Mouse (Mus musculus): ENCODE measurements around the gene Tex36. TPM values are rescaled to one million over a fixed set of nuclear protein-coding genes. Genes with fewer than 3 reads are reported as not detected.

Tex36 gene
- polyA plus RNA-seq (2016; fragmentation: Nextera tagmentation; extraction: Ambion mirVana), result not detected in 2 replicates

DNA sequence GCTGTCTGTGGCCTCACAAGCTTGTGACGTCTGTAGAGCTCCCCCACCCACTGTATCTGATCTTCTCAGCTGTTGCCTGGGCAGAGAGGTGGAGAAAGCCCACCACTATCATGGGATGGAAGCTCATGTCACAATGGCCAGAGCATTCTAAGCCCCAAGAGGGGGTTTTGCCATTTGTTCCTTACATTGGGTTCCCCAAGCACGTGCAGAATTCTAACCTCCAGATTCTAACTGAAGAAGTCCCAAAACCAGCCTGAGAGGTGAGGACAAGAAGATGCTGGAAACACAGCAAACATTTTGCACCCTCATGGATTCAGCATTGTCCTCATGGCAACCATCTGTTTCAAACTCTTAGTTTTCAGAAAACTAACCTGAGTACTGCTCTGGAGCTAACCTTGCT is at the start of gene Tex36:
TSS of gene Tex36 (minus strand) at position 101 of the 400 bp plus-strand sequence.
- no peak for ATAC-seq (ENCODE audit: low FRiP score)
- Histone ChIP-seq H3K4me1 (no peaks in the 10 kb centered on the region), H3K27me3 (no peaks in the 10 kb centered on the region), H3K4me2 (replicated peaks) (no peak within 1 kb of the TSS), H3K36me3 (no peaks in the 10 kb centered on the region), H3K27ac (no peak within 1 kb of the TSS), H3K4me3 (no peak within 1 kb of the TSS), H3K9ac (no peak within 1 kb of the TSS), H3K9me3 (replicated peaks) (no peaks in the 10 kb centered on the region)
- 46% methylated on average over 2 of the region's 2 CpGs for WGBS

DNA sequence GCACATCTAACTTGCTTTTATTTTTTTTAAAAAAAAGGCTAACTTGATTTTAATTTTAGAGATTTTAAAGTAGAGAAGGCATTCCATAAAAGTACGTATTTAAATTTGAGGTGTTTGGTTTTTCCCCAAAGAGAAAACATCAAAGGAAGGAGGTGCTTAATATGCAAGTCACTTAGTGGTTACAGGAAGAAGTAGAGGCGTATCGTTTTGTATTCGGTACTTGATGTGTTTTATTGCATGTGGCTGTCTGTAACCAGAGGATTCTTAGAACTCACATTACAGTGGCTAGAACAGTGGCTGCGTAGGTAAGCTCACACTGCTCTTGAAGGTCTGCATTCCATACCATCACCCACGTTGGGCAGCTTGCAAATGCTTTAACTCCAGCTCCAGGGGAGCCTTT is 43.8 kb upstream of the Tex36 start:
- WGBS, result 94% methylated on average over 6 of the region's 6 CpGs
- ATAC-seq (ENCODE audit: low FRiP score), result no peak
- no peak overlapping the region for H3K4me3 ChIP-seq
- H3K4me2 ChIP-seq (replicated peaks), result no peak overlapping the region
- no peaks in the 10 kb centered on the region for H3K9me3 ChIP-seq (replicated peaks)
- no peak overlapping the region for H3K9ac ChIP-seq
- no peaks in the 10 kb centered on the region for H3K27me3 ChIP-seq
- H3K27ac ChIP-seq, result no peak overlapping the region
- H3K36me3 ChIP-seq, result peaks cover 88% of the 10 kb centered on the region
- H3K4me1 ChIP-seq, result no peaks in the 10 kb centered on the region

DNA sequence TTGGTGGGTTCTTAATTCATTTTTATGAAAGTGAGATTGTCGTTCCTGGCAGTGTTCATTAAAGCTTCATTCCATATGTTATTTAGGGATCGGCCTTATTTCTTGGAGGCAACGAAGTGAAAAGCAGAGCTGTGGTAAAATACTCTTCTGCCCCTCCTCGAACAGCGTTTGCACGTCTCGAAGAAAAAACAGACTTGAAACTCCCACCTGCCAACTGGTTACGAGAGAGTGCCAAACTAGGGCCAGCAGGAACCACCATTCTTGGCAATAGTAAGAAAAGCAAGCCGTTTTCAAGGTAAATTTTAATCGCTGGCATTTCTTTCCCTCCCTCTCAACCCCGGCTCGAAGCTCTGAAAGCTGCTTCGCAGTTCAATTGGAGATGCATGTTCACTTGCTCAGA is 36.9 kb upstream of the Tex36 start:
- H3K4me2 ChIP-seq (replicated peaks), result 0 out of 2 replicates have a peak overlapping the region, but pooled peaks have one; percentile 11
- H3K4me1 ChIP-seq, result peaks cover 11% of the 10 kb centered on the region
- no peak overlapping the region for H3K27ac ChIP-seq
- 92% methylated on average over 13 of the region's 13 CpGs for WGBS
- peaks cover 32% of the 10 kb centered on the region for H3K36me3 ChIP-seq
- H3K9ac ChIP-seq, result no peak overlapping the region
- no peaks in the 10 kb centered on the region for H3K9me3 ChIP-seq (replicated peaks)
- ATAC-seq (ENCODE audit: low FRiP score), result no peak
- H3K27me3 ChIP-seq, result no peaks in the 10 kb centered on the region
- no peak overlapping the region for H3K4me3 ChIP-seq

DNA sequence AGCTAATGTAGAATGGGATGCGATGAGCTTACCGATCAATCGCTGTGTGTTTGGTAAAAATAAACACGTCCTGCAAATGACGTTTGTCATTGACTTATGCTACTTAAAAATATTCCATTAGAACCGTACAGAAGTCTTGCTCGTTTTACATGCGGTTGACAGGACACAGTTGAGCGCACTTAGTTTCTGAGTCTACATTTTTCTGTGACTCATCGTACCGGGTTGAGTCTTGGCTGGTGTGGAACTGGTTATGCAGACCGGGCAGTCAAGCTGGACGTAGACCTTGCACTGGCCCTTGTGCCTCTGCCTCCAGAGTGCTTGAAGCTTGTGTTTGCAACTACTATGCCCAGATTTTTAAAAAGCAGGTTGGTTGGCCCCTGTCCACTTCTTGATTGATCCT is 36.3 kb upstream of the Tex36 start:
- WGBS, result 16% methylated on average over 13 of the region's 13 CpGs
- Histone ChIP-seq H3K9ac (peak overlapping the region; percentile 92), H3K27me3 (no peaks in the 10 kb centered on the region), H3K4me3 (peak overlapping the region; percentile 95), H3K4me1 (peaks cover 11% of the 10 kb centered on the region), H3K9me3 (replicated peaks) (no peaks in the 10 kb centered on the region), H3K27ac (no peak overlapping the region; the same call in 1 of the 2 replicates), H3K4me2 (replicated peaks) (peak overlapping the region; percentile 94), H3K36me3 (peaks cover 27% of the 10 kb centered on the region)
- ATAC-seq (ENCODE audit: low FRiP score), result no peak

DNA sequence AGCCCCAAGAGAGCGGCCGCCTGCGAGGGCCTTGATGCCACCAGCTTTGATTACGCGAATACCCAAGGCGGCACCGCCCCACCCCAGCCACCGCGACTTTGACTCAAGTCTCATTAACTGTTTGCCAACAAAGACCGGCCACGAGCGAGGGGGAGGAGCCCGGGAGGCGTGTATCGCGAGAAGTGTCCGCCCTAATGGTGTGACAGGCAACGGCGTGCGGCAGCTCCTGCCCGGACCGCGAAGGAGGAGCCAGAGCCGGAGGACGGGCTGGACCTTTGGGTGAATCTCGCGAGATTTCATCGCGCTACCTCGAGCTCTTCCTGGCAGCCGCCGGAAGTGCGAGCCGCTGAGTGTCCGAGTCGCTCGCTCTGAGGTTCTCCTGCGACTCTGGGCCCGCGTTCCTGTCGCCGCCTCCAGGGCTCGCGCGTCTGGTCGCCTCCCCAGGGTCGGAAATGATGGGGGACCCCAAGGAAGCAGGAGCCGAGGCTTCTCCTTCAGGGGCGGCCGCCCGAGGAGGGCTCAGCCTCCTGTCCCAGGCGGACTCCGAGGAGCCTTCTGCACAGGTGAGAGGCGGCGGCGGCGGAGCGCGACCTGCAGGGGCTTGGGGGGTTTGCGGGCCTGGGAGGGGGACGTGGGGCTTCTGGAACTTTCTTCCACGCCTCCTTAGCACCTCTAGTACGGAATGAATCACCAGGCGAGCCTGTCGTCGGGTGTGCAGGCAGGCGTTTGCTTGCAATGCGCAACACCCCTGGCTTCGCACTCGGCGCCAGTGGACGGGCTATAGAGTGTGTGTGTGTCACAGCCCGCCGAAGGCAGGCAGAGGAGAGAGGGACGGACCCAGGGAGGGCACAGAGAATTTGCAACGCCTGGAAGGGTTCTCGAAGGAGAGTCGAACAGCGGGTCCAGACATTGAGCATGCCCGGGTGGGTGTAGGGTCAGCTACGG is 35.7 kb upstream of the Tex36 start, which contains the start of gene Edrf1:
TSS of gene Edrf1 (plus strand) at position 183 of the 945 bp plus-strand sequence.
- H3K27ac ChIP-seq, result peak within 1 kb of the TSS; percentile 94
- H3K4me1 ChIP-seq, result peaks cover 11% of the 10 kb centered on the region
- peak within 1 kb of the TSS; percentile 92 for H3K9ac ChIP-seq
- H3K4me3 ChIP-seq, result peak within 1 kb of the TSS; percentile 95
- WGBS, result under 1% methylated on average over 81 of the region's 81 CpGs
- no peaks in the 10 kb centered on the region for H3K9me3 ChIP-seq (replicated peaks)
- peak within 1 kb of the TSS; percentile 94 for H3K4me2 ChIP-seq (replicated peaks)
- peak; percentile 98 for ATAC-seq (ENCODE audit: low FRiP score)
- H3K27me3 ChIP-seq, result no peaks in the 10 kb centered on the region
- peaks cover 21% of the 10 kb centered on the region for H3K36me3 ChIP-seq

DNA sequence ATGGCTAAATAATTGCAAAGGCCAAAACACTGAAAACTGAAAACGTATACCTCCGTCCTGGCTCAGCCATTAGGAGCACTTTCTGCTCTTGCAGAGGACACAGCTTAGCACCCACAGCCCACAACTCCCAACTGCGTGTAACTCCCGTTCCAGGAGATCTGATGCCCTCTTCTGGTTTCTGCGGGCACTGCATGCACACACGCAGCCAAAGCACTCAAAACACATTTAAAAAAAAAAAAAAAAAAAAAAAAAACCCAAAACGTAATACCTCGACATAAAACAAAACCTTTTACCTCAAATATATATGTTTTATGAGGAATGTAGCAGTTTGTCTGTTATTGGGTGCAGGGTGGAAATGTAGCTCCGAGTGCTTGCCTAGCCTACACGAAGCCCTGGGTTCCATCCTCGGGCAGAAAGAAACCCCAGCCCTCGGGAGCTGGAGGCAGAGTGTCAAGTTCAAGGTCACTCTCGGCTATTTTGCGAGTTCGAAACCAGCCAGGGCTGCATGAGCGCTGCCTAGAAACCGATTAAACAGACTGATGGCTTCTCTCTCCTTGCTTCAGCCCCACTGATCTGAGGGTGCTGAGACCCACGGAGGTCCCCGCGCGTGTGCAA is 34.9 kb upstream of the Tex36 start:
- Histone ChIP-seq H3K4me1 (peaks cover 11% of the 10 kb centered on the region), H3K27ac (peak overlapping the region; percentile 94), H3K4me3 (peak overlapping the region; percentile 95), H3K9ac (peak overlapping the region; percentile 79), H3K36me3 (peaks cover 13% of the 10 kb centered on the region), H3K27me3 (no peaks in the 10 kb centered on the region), H3K9me3 (replicated peaks) (no peaks in the 10 kb centered on the region), H3K4me2 (replicated peaks) (peak overlapping the region; percentile 94)
- WGBS, result 3% methylated on average over 21 of the region's 21 CpGs
- peak; percentile 56 for ATAC-seq (ENCODE audit: low FRiP score)

DNA sequence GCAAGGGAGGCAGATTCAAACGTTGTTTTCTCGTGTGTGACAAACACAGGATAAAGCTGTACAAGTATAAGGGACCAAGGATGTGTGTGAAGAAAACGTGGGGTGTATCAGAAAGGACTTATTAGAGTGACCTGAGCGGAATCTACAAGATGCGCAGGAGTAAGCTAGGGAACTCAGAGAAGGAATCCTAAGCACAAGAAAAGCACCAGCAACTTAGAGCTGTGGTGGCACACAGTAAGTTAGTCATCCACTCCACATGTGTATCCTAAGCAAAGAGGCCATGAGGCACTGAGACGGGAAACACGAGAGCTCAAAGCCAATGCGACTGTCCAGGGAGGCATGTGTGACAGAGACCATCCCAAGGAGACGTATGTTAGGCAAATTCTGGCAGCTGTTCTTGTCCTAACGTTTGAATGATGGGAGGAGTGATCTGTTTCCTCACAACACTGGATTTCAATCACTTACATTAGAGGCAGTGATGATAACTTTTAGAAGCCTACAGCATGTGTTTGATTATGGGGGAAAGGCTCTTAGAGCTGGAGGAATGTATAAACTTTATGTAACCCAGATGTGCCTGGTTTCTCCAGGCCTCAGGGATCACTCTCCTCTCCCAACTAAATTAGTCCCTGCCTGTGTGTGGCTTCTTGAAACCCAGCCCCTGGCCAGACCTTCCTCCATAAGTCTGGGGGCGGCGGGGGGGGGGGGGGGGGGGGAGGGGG is 33.1 kb upstream of the Tex36 start:
- Histone ChIP-seq H3K27ac (no peak overlapping the region), H3K36me3 (no peaks in the 10 kb centered on the region), H3K9me3 (replicated peaks) (no peaks in the 10 kb centered on the region), H3K9ac (no peak overlapping the region), H3K27me3 (no peaks in the 10 kb centered on the region), H3K4me1 (peaks cover 11% of the 10 kb centered on the region), H3K4me3 (no peak overlapping the region), H3K4me2 (replicated peaks) (no peak overlapping the region)
- no peak for ATAC-seq (ENCODE audit: low FRiP score)
- WGBS, result 57% methylated on average over 10 of the region's 12 CpGs

DNA sequence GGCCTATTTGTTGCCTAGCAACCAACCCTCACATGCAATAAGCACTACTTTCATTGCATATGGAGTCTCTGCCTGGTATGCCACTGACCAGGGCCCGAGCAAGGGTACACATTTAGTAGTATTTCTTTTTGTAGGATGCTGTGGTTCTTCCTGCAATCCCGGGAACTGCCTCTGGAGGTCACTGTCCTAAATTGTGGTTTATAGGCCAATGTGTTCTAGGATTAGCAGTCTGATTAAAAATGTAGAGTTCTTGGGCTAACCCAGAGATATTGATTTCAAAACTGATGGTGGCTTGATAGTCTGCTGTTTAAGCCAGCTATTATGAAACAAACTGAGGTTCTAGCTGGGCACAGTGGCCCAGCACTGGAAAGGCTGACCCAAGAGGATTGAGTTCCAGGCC is 30.5 kb upstream of the Tex36 start:
- WGBS, result 32% methylated on average over 2 of the region's 2 CpGs
- Histone ChIP-seq H3K36me3 (no peaks in the 10 kb centered on the region), H3K27me3 (no peaks in the 10 kb centered on the region), H3K27ac (no peak overlapping the region), H3K9ac (no peak overlapping the region), H3K9me3 (replicated peaks) (no peaks in the 10 kb centered on the region), H3K4me2 (replicated peaks) (no peak overlapping the region), H3K4me1 (peaks cover 5% of the 10 kb centered on the region; the same call in 1 of the 2 replicates), H3K4me3 (no peak overlapping the region)
- ATAC-seq (ENCODE audit: low FRiP score), result no peak

DNA sequence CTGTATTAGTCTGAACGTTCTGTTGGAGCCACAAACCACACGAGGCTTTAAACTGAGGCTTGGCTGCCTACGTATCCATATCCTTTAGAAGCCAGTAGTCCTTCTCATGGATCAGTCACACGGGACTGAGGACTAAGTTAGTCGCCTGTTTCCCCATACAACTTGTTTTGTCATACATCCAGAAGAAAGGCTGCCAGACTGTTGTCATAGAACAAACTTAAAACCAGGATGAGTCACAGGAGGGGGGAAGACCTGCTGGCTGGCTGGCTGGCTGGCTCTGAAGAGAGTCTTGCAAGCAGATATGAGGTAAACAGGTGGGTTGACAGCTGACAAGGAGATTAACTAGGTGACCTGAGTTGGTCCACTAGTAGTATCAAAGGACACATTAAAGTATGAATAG is 28.9 kb upstream of the Tex36 start:
- Histone ChIP-seq H3K4me2 (replicated peaks) (no peak overlapping the region), H3K4me3 (no peak overlapping the region), H3K27ac (no peak overlapping the region), H3K9me3 (replicated peaks) (no peaks in the 10 kb centered on the region), H3K36me3 (no peaks in the 10 kb centered on the region), H3K4me1 (peaks cover 8% of the 10 kb centered on the region; the same call in 1 of the 2 replicates), H3K27me3 (no peaks in the 10 kb centered on the region), H3K9ac (no peak overlapping the region)
- WGBS, result 85% methylated on average over 5 of the region's 5 CpGs
- no peak for ATAC-seq (ENCODE audit: low FRiP score)

DNA sequence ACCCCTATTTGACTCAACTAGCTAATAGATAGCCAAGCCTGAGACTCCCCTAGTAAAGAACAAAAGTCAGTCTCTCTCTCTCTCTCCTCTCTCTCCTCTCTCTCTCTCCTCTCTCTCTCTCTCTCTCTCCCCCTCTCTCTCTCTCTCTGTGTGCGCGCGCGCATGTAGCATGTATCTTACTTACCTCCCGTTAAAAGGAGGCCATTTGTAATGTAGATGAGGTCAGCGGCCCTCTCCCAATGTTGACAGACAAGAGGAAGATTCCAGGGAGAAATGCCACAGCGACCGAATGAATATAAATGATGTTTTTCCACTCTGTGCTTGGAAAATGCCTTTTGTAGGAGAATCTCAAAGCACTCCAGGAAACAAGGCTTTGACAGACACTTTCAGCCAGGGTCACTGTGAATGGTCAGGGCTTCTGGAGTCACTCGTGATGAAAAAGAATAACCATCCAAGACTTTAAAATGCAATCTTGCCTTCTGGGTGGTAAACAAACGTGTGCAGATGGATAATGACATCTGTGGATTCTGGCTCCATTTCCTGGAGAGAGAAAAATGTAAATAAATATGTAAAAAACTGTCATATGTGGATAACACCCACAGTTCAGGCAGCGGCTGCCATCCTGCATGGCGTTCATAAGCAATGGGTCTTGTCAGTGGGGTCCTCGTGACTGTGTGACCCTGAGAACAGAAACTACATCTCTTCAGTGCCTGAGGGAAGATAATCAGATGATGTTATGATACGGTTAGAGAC is 25.4 kb upstream of the Tex36 start:
- WGBS, result 29% methylated on average over 14 of the region's 14 CpGs
- Histone ChIP-seq H3K27ac (peak overlapping the region; percentile 4; the same call in 1 of the 2 replicates), H3K9ac (no peak overlapping the region), H3K4me1 (peaks cover 6% of the 10 kb centered on the region; the same call in 1 of the 2 replicates), H3K4me3 (no peak overlapping the region), H3K27me3 (no peaks in the 10 kb centered on the region), H3K4me2 (replicated peaks) (0 out of 2 replicates have a peak overlapping the region, but pooled peaks have one; percentile 4), H3K36me3 (no peaks in the 10 kb centered on the region), H3K9me3 (replicated peaks) (no peaks in the 10 kb centered on the region)
- 0 out of 2 replicates have a peak, but pooled peaks have one; percentile 48 for ATAC-seq (ENCODE audit: low FRiP score)

DNA sequence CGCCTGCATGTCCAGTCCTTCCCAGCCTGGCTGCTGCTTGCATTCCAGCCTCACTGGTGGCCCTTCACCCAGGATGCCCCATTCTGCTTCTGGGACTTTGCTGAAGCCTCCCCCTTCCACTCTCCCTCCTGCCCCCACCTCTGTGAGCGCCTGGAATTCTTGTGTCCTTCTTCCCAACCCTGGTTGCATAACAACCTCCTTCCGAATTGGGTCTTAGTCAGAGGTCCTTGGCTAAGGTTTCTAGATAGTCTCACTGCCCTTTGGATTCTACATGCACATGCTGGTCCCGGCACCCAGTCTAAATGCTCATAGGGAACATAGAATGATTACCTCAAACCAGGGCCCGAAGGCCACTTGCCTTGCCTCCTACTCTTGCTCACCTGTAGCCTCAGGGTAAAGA is 21.3 kb upstream of the Tex36 start:
- Histone ChIP-seq H3K4me1 (peaks cover 6% of the 10 kb centered on the region; the same call in 1 of the 2 replicates), H3K36me3 (no peaks in the 10 kb centered on the region), H3K9ac (no peak overlapping the region), H3K27me3 (no peaks in the 10 kb centered on the region), H3K9me3 (replicated peaks) (no peaks in the 10 kb centered on the region), H3K27ac (no peak overlapping the region), H3K4me2 (replicated peaks) (no peak overlapping the region), H3K4me3 (no peak overlapping the region)
- 81% methylated on average over 5 of the region's 5 CpGs for WGBS
- ATAC-seq (ENCODE audit: low FRiP score), result no peak
